Mouse (Mus musculus) liver, embryonic 15.5 days (tissue): ENCODE measurements around the gene Acbd6. TPM values are rescaled to one million over a fixed set of nuclear protein-coding genes. Genes with fewer than 3 reads are reported as not detected.

Source experiments
- ATAC-seq: fragments of 200-750 bp; cut with Nextera tagmentation; 2 replicates; pipeline ENCODE4 v1.8.0; 2017; ENCODE audit warnings: moderate number of reproducible peaks, mild to moderate bottlenecking, moderate library complexity; ENCODE audit not compliant: insufficient read depth
- H3K27ac ChIP-seq: fragments of 300-500 bp; sonication (generic); replicated peaks from 2 replicates; pipeline ENCODE4 v1.5.1; 2015; ENCODE audit warnings: mild to moderate bottlenecking, inconsistent platforms
- H3K27me3 ChIP-seq: fragments of 300-500 bp; sonication (generic); 2 replicates; pipeline ENCODE4 v1.6.1; 2015; ENCODE audit warnings: mild to moderate bottlenecking, inconsistent platforms
- H3K36me3 ChIP-seq: fragments of 300-500 bp; sonication (generic); replicated peaks from 2 replicates; pipeline ENCODE4 v1.6.1; 2015; ENCODE audit warnings: moderate library complexity, mild to moderate bottlenecking, inconsistent platforms
- H3K4me1 ChIP-seq: fragments of 300-500 bp; sonication (generic); replicated peaks from 2 replicates; pipeline ENCODE4 v1.6.1; 2015; ENCODE audit warnings: inconsistent platforms
- H3K4me2 ChIP-seq: fragments of 300-500 bp; sonication (generic); 2 replicates; pipeline ENCODE4 v1.6.1; 2015; ENCODE audit warnings: moderate library complexity, mild to moderate bottlenecking, inconsistent platforms
- H3K4me3 ChIP-seq: fragments of 300-500 bp; sonication (generic); replicated peaks from 2 replicates; pipeline ENCODE4 v1.5.1; 2015; ENCODE audit warnings: mild to moderate bottlenecking, inconsistent platforms
- H3K9ac ChIP-seq: fragments of 300-500 bp; sonication (generic); 2 replicates; pipeline ENCODE4 v1.6.1; 2015; ENCODE audit warnings: moderate library complexity, mild to moderate bottlenecking, inconsistent platforms
- H3K9me3 ChIP-seq: fragments of 300-500 bp; sonication (generic); replicated peaks from 2 replicates; pipeline ENCODE4 v1.6.1; 2016; ENCODE audit warnings: inconsistent platforms
- WGBS: fragments of 180-500 bp; shearing (Covaris S2); methylation state at CpG from one replicate; pipeline ENCODE4 v1.1.7; 2015; ENCODE audit warnings: mixed read lengths; ENCODE audit not compliant: insufficient replicate concordance; 5-methylcytosine and 5-hydroxymethylcytosine counted together
- polyA plus RNA-seq: library from polyadenylated mRNA; unstranded; fragments of >200 nt; fragmentation: Nextera tagmentation; extraction: Ambion mirVana; gene quantifications from 2 replicates; pipeline ENCODE4 v1.2.1, GENCODE M21; 2015

Acbd6 gene
- polyA plus RNA-seq, 1 experiment from 2014 or later = 37.2 TPM

DNA sequence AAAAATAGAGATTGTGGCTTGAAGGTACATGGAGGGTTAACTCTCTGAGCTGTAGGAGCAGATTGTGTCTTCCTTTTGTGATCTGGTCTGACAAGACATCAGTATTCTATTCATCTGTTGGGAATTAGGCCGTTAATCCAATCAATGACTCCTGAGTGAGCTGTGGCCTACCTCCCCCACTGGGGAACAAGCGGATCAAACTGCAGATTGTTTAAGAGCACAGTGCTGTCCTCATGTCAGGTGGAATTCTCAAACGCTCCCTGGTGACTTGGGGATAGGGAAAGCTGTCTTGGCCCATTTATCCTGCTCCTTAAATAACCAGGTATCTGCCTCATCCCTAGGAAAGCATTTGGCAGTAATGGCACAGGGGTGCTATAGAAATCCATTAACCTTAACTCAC is 97.0 kb downstream of the Acbd6 start:
- H3K4me3 ChIP-seq = no peak overlapping the region
- WGBS = 65% methylated on average over 3 of the region's 3 CpGs
- no peaks in the 10 kb centered on the region for H3K36me3 ChIP-seq
- no peaks in the 10 kb centered on the region for H3K27me3 ChIP-seq
- ATAC-seq = no peak
- H3K9me3 ChIP-seq = no peaks in the 10 kb centered on the region
- H3K27ac ChIP-seq = no peak overlapping the region
- no peaks in the 10 kb centered on the region for H3K4me1 ChIP-seq
- no peak overlapping the region for H3K4me2 ChIP-seq
- no peak overlapping the region for H3K9ac ChIP-seq

DNA sequence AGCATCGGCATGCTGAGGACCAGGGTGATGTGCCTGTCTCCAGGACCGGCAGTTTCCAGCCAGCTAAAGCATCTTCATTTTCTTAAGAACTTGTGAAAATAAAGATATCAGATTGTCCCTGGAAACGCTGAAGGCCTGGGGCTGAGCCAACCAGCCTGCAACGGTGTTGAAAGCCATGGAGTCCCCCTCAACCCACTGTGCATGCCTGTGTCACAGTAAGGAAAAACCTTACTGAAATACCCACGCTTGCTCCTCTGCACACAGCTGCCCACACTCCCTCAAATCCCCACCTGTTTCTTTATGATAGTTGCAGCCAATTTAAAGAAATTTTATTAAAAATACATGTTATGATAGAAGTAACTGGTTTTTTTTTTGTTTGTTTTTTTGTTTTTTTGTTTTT is 98.4 kb downstream of the Acbd6 start:
- no peak overlapping the region for H3K4me2 ChIP-seq
- H3K9ac ChIP-seq = no peak overlapping the region
- no peak overlapping the region for H3K4me3 ChIP-seq
- H3K9me3 ChIP-seq = no peaks in the 10 kb centered on the region
- H3K4me1 ChIP-seq = no peaks in the 10 kb centered on the region
- no peak for ATAC-seq
- H3K27ac ChIP-seq = no peak overlapping the region
- WGBS = 68% methylated on average over 5 of the region's 5 CpGs
- no peaks in the 10 kb centered on the region for H3K36me3 ChIP-seq
- H3K27me3 ChIP-seq = no peaks in the 10 kb centered on the region

DNA sequence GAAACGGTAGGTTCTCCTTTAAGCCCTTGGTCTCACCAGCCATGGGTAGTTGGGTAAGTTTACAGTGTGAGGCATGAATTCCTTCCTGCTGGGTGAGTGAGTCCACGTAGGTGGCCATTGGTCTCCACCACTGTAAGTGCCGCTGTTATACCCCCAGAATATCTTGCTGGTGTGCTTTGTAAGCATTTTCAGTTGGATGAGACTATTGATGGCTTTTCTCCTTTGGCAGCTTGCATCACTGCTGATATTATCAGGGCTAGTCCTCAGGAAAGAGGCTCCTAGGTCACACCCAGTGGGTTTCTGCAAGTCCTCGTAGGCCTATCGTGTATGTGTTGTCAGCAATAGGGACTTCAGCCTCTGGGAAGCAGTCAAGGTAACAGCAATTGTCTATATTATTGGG is 106.1 kb downstream of the Acbd6 start:
- H3K4me1 ChIP-seq = peaks cover 4% of the 10 kb centered on the region; the same call in 1 of the 2 replicates
- 33% methylated on average over 5 of the region's 5 CpGs for WGBS

DNA sequence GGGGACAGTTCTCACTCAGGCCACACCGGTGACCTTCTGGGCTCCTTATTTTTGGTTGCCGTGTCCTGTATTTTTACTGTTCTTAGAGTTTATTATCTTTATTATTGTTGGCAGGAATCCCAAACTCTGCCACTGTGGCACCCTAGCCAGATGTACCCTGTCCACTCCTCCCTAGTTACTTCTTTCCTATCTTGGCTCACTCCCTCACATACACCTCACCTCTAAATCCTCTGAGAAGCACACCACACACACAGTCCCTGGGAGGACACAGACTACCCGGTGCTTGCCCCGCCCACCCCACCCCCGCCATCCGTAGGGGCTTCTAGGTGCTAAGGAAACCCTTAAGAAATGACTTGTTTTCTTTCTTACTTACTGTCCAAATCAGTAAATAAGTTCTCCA is 117.7 kb downstream of the Acbd6 start:
- H3K9ac ChIP-seq = no peak overlapping the region
- H3K4me3 ChIP-seq = no peak overlapping the region
- no peak for ATAC-seq
- H3K9me3 ChIP-seq = no peaks in the 10 kb centered on the region
- no peaks in the 10 kb centered on the region for H3K4me1 ChIP-seq
- no peak overlapping the region for H3K27ac ChIP-seq
- no peaks in the 10 kb centered on the region for H3K27me3 ChIP-seq
- H3K36me3 ChIP-seq = no peaks in the 10 kb centered on the region
- WGBS = 81% methylated on average over 6 of the region's 6 CpGs
- no peak overlapping the region for H3K4me2 ChIP-seq

More for the DNA sequence above, 106.1 kb downstream of the Acbd6 start:
- H3K4me3 ChIP-seq = no peak overlapping the region
- H3K36me3 ChIP-seq = no peaks in the 10 kb centered on the region
- H3K9ac ChIP-seq = no peak overlapping the region
- no peaks in the 10 kb centered on the region for H3K27me3 ChIP-seq
- ATAC-seq = no peak
- no peaks in the 10 kb centered on the region for H3K9me3 ChIP-seq
- H3K27ac ChIP-seq = no peak overlapping the region
- H3K4me2 ChIP-seq = no peak overlapping the region

DNA sequence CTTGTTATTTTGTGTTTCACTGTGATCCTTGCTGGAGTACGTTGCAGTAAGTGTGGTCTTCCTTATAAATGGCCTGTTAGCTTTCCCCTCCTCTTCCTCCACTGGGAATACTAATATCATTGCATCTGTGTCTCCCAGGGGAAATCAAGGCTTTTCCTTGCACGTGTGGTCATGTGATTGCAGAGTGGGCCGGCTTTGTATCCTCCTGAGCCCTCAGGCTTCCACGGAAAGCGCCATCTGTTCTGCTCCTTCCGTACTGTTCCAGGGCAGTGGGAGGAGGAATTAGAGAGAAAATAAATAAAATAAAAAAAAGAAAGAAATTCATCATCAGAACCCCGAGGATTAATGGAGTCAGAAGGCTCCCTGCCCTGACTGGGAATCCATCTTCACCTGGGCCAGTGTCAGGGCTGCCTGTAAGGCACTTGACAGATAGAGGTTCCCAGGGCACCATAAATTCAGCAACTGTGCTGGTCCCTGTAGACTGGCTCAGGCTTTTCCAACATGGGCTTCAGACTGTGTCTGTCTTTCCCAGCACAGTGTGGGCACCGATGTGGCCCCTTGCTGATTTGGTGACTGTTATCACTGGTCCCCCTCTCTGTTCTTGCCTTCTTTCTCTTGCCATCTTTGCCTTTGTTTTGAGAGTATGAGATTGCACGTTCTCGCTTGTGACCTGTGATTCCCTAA is 123.3 kb downstream of the Acbd6 start:
- Histone ChIP-seq H3K27me3 (no peaks in the 10 kb centered on the region), H3K9me3 (no peaks in the 10 kb centered on the region), H3K4me1 (no peaks in the 10 kb centered on the region), H3K36me3 (no peaks in the 10 kb centered on the region), H3K9ac (no peak overlapping the region), H3K4me3 (no peak overlapping the region), H3K27ac (no peak overlapping the region), H3K4me2 (no peak overlapping the region)
- ATAC-seq = no peak
- 75% methylated on average over 10 of the region's 10 CpGs for WGBS

DNA sequence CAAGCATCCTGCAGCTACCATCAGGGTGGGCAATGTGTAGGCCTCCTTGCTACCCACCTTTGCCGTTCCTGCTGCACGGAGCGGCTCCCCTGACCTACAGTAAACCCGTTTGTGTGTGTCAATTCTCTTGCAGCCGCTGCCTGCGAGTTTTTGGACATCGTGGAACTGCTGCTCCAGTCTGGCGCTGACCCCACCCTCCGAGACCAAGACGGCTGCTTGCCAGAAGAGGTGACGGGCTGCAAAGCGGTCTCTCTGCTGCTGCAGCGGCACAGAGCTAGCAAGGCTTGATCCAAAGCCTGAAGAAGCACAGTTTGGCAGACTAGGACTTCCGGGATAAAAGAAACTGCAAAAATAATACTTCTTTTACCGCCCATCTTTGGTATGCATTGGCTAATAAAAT is 128.9 kb downstream of the Acbd6 start:
- Histone ChIP-seq H3K4me3 (no peak overlapping the region), H3K9me3 (no peaks in the 10 kb centered on the region), H3K9ac (no peak overlapping the region), H3K4me1 (no peaks in the 10 kb centered on the region), H3K27me3 (no peaks in the 10 kb centered on the region), H3K4me2 (no peak overlapping the region), H3K27ac (no peak overlapping the region), H3K36me3 (no peaks in the 10 kb centered on the region)
- no peak for ATAC-seq
- WGBS = 76% methylated on average over 15 of the region's 15 CpGs

DNA sequence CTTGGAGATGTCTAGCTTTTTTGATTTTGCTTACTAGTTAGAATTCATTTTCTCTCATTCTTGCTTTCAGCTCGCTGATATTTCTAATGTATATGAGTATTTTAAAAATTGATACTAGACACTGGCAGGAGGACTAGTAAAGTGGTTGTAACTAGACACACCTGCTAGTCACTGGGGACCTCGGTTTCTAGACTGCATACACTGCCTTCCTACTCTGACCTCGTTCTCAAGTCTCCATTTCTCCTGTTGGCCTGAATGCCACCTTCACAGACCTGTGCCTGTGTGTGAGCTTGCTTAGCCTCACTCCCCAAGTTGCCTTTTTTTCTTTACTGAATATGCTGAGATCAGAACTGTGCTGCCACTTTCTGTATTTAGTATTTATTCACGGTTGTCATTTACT is 131.2 kb downstream of the Acbd6 start:
- Histone ChIP-seq H3K36me3 (no peaks in the 10 kb centered on the region), H3K9ac (no peak overlapping the region), H3K4me2 (no peak overlapping the region), H3K27me3 (no peaks in the 10 kb centered on the region), H3K9me3 (no peaks in the 10 kb centered on the region), H3K4me1 (no peaks in the 10 kb centered on the region), H3K27ac (no peak overlapping the region), H3K4me3 (no peak overlapping the region)
- ATAC-seq = no peak
- 67% methylated on average over 4 of the region's 4 CpGs for WGBS

DNA sequence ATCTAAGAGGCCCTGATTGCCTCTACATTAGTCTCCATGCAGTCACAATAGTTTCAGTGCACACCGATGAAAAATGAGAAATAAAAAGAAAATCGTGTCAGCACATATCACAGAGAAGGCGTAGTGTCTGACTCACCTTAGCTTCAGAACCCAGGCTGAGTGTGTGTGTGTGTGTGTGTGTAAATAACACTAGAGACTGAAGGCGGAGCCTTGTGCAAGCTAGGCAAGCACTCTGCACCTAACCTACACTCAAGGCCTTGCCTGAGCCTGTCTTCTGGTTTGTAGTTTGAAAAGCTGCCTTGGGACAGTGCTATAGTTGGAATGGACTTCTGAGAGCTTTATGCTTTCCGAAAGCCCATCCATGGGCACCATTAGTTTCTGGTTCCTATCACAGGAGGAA is 131.6 kb downstream of the Acbd6 start:
- no peaks in the 10 kb centered on the region for H3K36me3 ChIP-seq
- H3K4me3 ChIP-seq = no peak overlapping the region
- no peaks in the 10 kb centered on the region for H3K27me3 ChIP-seq
- ATAC-seq = no peak
- 83% methylated on average over 5 of the region's 5 CpGs for WGBS
- H3K4me1 ChIP-seq = no peaks in the 10 kb centered on the region
- H3K4me2 ChIP-seq = no peak overlapping the region
- H3K9me3 ChIP-seq = no peaks in the 10 kb centered on the region
- no peak overlapping the region for H3K27ac ChIP-seq
- H3K9ac ChIP-seq = no peak overlapping the region

DNA sequence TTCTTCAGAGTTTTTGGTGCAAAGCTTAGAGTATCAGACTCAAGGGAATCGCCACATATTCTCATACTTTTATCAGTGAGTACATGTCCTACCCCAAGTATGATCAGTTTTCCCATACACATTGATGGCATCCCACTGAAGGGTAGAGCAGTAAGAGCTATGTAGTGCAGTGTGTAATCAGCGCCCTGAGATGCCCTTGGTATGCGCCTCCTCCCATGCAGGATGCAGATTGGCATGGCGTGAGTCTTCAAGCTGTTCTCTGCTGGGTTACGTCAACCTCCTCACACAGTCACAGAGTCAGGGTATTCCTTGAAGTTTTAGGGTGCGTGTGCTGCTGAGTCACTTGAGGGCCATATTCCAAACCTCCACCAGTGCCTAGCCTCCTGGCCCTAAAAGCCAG is 134.3 kb downstream of the Acbd6 start:
- Histone ChIP-seq H3K9ac (no peak overlapping the region), H3K4me3 (no peak overlapping the region), H3K36me3 (no peaks in the 10 kb centered on the region), H3K27me3 (no peaks in the 10 kb centered on the region), H3K4me2 (no peak overlapping the region), H3K27ac (no peak overlapping the region), H3K4me1 (no peaks in the 10 kb centered on the region), H3K9me3 (no peaks in the 10 kb centered on the region)
- ATAC-seq = no peak
- WGBS = 78% methylated on average over 6 of the region's 6 CpGs

DNA sequence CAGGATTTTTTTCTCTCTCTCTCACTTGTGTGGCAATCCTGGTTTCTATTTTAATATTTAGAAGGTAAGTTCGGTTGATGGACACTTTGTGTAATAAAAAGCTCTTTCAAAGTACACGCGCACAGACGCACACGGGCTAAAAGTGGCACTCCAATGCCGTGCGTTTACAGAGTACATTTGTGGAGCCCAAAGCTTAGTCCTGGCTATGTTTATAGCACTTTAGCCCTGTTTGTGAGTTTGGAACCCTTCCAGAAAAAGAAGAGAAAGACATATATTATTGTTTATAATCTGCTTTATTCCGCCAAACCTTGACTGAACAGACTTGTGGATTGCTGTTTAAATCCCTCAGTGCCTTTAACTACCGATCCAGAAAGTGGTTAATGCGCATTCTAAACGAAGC is 135.1 kb downstream of the Acbd6 start:
- H3K4me2 ChIP-seq = no peak overlapping the region
- H3K36me3 ChIP-seq = no peaks in the 10 kb centered on the region
- no peaks in the 10 kb centered on the region for H3K4me1 ChIP-seq
- no peak overlapping the region for H3K9ac ChIP-seq
- no peak for ATAC-seq
- WGBS = 83% methylated on average over 11 of the region's 11 CpGs
- H3K4me3 ChIP-seq = no peak overlapping the region
- H3K27me3 ChIP-seq = no peaks in the 10 kb centered on the region
- H3K27ac ChIP-seq = no peak overlapping the region
- H3K9me3 ChIP-seq = no peaks in the 10 kb centered on the region

DNA sequence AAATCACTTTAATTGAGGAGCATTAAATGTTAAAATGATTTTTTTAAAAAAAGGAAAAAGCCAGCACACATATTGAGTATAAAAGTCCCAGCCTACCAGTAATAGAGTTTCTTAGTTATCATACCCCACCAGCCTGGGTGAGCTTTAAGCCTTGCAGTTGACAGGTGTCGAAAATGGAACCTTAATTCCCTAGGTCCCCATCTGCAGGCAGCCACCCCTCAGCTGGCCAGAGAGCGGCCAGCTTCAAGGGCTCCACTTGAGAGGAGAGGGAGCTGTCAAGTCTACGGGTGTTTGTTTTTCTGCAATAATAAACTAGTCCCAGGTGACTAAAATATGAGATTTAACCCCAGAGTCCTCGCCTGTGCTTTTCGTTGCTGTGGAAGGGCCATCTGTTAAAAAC is 135.5 kb downstream of the Acbd6 start:
- Histone ChIP-seq H3K4me2 (no peak overlapping the region), H3K9me3 (no peaks in the 10 kb centered on the region), H3K9ac (no peak overlapping the region), H3K4me3 (no peak overlapping the region), H3K36me3 (no peaks in the 10 kb centered on the region), H3K27me3 (no peaks in the 10 kb centered on the region), H3K27ac (no peak overlapping the region), H3K4me1 (no peaks in the 10 kb centered on the region)
- WGBS = 70% methylated on average over 5 of the region's 5 CpGs
- ATAC-seq = no peak
